Mouse (Mus musculus) limb, embryonic 14.5 days (tissue): ENCODE results near the gene Popdc3. TPM values are rescaled to one million over a fixed set of nuclear protein-coding genes. Genes with fewer than 3 reads are reported as not detected.

ENCODE experiments used
- ATAC-seq: fragments of 200-750 bp; cut with Nextera tagmentation; 2 replicates; pipeline ENCODE4 v1.8.0; 2017; ENCODE audit warnings: low read depth, moderate number of reproducible peaks, moderate TSS enrichment; ENCODE audit not compliant: low FRiP score
- DNase-seq: peaks from one replicate; pipeline ENCODE4 v3.0.0-alpha.2; 2015; ENCODE audit warnings: low spot score
- H3K27ac ChIP-seq: fragments of 300-500 bp; sonication (generic); replicated peaks from 2 replicates; pipeline ENCODE4 v1.5.1; 2014; ENCODE audit warnings: low read depth, mild to moderate bottlenecking, low read length, moderate library complexity, mixed read lengths
- H3K27me3 ChIP-seq: fragments of 300-500 bp; sonication (generic); 2 replicates; pipeline ENCODE4 v1.6.1; 2014; ENCODE audit warnings: low read length, mixed read lengths; ENCODE audit not compliant: control insufficient read depth, insufficient read depth
- H3K36me3 ChIP-seq: fragments of 300-500 bp; sonication (generic); 2 replicates; pipeline ENCODE4 v1.6.1; 2014; ENCODE audit warnings: mild to moderate bottlenecking, low read length, moderate library complexity, mixed read lengths; ENCODE audit not compliant: control insufficient read depth, insufficient read depth
- H3K4me1 ChIP-seq: fragments of 300-500 bp; sonication (generic); 2 replicates; pipeline ENCODE4 v1.6.1; 2014; ENCODE audit warnings: antibody characterized with exemption, low read length, mixed read lengths; ENCODE audit not compliant: control insufficient read depth, insufficient read depth
- H3K4me2 ChIP-seq: fragments of 300-500 bp; sonication (generic); replicated peaks from 2 replicates; pipeline ENCODE4 v1.6.1; 2014; ENCODE audit warnings: low read depth, mild to moderate bottlenecking, low read length, moderate library complexity; ENCODE audit not compliant: severe bottlenecking
- H3K4me3 ChIP-seq: fragments of 300-500 bp; sonication (generic); replicated peaks from 2 replicates; pipeline ENCODE4 v1.5.1; 2014; ENCODE audit warnings: low read length
- H3K9ac ChIP-seq: fragments of 300-500 bp; sonication (generic); 2 replicates; pipeline ENCODE4 v1.6.1; 2014; ENCODE audit warnings: mild to moderate bottlenecking, low read depth, low read length, moderate library complexity; ENCODE audit not compliant: severe bottlenecking
- H3K9me3 ChIP-seq: fragments of 300-500 bp; sonication (generic); 2 replicates; pipeline ENCODE4 v1.6.1; 2016; ENCODE audit warnings: low read length; ENCODE audit not compliant: control insufficient read depth
- POLR2A ChIP-seq: fragments of 200-500 bp; IDR thresholded peaks from 2 replicates; pipeline ENCODE4 v1.8.0; 2012; ENCODE audit warnings: inconsistent platforms, mild to moderate bottlenecking, moderate library complexity, borderline replicate concordance; ENCODE audit not compliant: insufficient read depth, insufficient read length; ENCODE audit errors: extremely low read depth
- WGBS: fragments of 180-500 bp; shearing (Covaris S2); extraction: QIAGEN DNeasy Blood & Tissue Kit; methylation state at CpG from one replicate; pipeline ENCODE4 v1.1.7; 2014; 5-methylcytosine and 5-hydroxymethylcytosine counted together
- polyA plus RNA-seq, 2 experiments: library from polyadenylated mRNA; depleted of rRNA in 1 of 2; stranded (reverse) in 1 of 2; unstranded in 1 of 2; fragments of >200 nt; fragmentation: Nextera tagmentation in 1 of 2; extraction: Ambion mirVana in 1 of 2; gene quantifications; 2 replicates each; pipeline versions ENCODE4 v1.2.1 to v1.2.3; 2012 to 2014

Gene Popdc3
- polyA plus RNA-seq, 2 experiments = 1.9 to 2.5 TPM

DNA sequence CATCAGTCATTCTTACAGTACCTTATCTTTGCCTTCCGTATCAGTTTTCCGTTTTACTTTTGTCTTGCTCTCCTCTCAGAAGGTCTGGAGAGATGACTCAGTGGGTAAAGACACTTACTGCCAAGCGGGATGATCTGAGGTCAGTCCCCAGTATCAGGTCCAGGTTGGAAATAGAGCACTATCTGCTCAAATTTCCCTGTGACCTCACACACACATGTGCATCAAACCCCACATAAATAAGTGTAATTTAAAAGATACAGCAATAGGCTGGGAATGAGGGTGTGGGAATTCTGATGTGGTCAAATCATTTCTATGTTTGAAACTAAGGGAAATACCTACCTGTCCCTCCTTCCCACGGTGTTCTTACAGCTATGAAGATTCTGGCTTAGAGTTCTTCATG lies 121.6 kb downstream of the Popdc3 start:
- no peaks in the 10 kb centered on the region for H3K27me3 ChIP-seq
- no peak for DNase-seq

GRCm38 (mm10) chr10:45303315-45304036 lies 125.6 kb downstream of the Popdc3 start:
- 30% methylated on average over 14 of the region's 14 CpGs for whole genome bisulfite sequencing
- Histone ChIP-seq H3K27me3 (no peaks in the 10 kb centered on the region), H3K9ac (no peak overlapping the region), H3K4me2 (no peak overlapping the region), H3K4me1 (no peaks in the 10 kb centered on the region), H3K4me3 (no peak overlapping the region), H3K27ac (no peak overlapping the region), H3K9me3 (no peaks in the 10 kb centered on the region), H3K36me3 (no peaks in the 10 kb centered on the region)
- no peak for TF ChIP-seq POLR2A
- ATAC-seq = no peak
- no peak for DNase-seq

More for the DNA sequence above, 121.6 kb downstream of the Popdc3 start:
- Histone ChIP-seq H3K9me3 (no peaks in the 10 kb centered on the region), H3K9ac (no peak overlapping the region), H3K4me1 (no peaks in the 10 kb centered on the region), H3K36me3 (no peaks in the 10 kb centered on the region), H3K4me2 (no peak overlapping the region), H3K4me3 (no peak overlapping the region), H3K27ac (no peak overlapping the region)
- no peak for TF ChIP-seq POLR2A
- WGBS = 86% methylated on average over 4 of the region's 4 CpGs
- ATAC-seq = no peak

- no peak for DNase-seq
- no peaks in the 10 kb centered on the region for H3K36me3 ChIP-seq
- no peak overlapping the region for H3K9ac ChIP-seq
- TF ChIP-seq POLR2A = no peak
- no peaks in the 10 kb centered on the region for H3K4me1 ChIP-seq
- no peak overlapping the region for H3K4me3 ChIP-seq
- no peaks in the 10 kb centered on the region for H3K9me3 ChIP-seq
- 79% methylated on average over 5 of the region's 5 CpGs for WGBS
- no peak overlapping the region for H3K4me2 ChIP-seq
- no peak overlapping the region for H3K27ac ChIP-seq
- no peaks in the 10 kb centered on the region for H3K27me3 ChIP-seq
- ATAC-seq = no peak
Measured at GRCm38 (mm10) chr10:45305173-45305572, 127.3 kb downstream of the Popdc3 start.

GRCm38 (mm10) chr10:45311129-45311528 lies 133.2 kb downstream of the Popdc3 start:
- 72% methylated on average over 5 of the region's 5 CpGs for WGBS
- Histone ChIP-seq H3K9ac (no peak overlapping the region), H3K4me2 (no peak overlapping the region), H3K4me1 (no peaks in the 10 kb centered on the region), H3K4me3 (no peak overlapping the region), H3K9me3 (no peaks in the 10 kb centered on the region), H3K27ac (no peak overlapping the region; the same call in 1 of the 2 replicates), H3K27me3 (no peaks in the 10 kb centered on the region), H3K36me3 (no peaks in the 10 kb centered on the region)
- DNase-seq (no peak), ATAC-seq (no peak)
- no peak for TF ChIP-seq POLR2A

- Histone ChIP-seq H3K4me3 (no peak overlapping the region), H3K27me3 (no peaks in the 10 kb centered on the region), H3K27ac (0 out of 2 replicates have a peak overlapping the region, but pooled peaks have one; percentile 9), H3K4me1 (no peaks in the 10 kb centered on the region), H3K4me2 (no peak overlapping the region), H3K9me3 (no peaks in the 10 kb centered on the region), H3K36me3 (no peaks in the 10 kb centered on the region), H3K9ac (no peak overlapping the region)
- WGBS = 62% methylated on average over 7 of the region's 7 CpGs
- DNase-seq (peak; percentile 54), ATAC-seq (peak; percentile 90)
- TF ChIP-seq POLR2A = no peak
Measured at GRCm38 (mm10) chr10:45311624-45312023, 133.7 kb downstream of the Popdc3 start.
